Mouse (Mus musculus) forebrain, embryonic 10.5 days (tissue): ENCODE data around the gene Slc22a15. TPM values are rescaled to one million over a fixed set of nuclear protein-coding genes. Genes with fewer than 3 reads are reported as not detected.

Source experiments
- DNase-seq: peaks from one replicate; pipeline ENCODE4 v3.0.0-alpha.2; 2017; ENCODE audit warnings: low spot score; ENCODE audit errors: extremely low spot score
- H3K27ac ChIP-seq: fragments of 300-500 bp; sonication (generic); 2 replicates; pipeline ENCODE4 v1.5.1; 2016; ENCODE audit warnings: mild to moderate bottlenecking
- H3K27me3 ChIP-seq: fragments of 300-500 bp; sonication (generic); 2 replicates; pipeline ENCODE4 v1.6.1; 2016; ENCODE audit warnings: mild to moderate bottlenecking; ENCODE audit not compliant: poor library complexity, severe bottlenecking
- H3K36me3 ChIP-seq: fragments of 300-500 bp; sonication (generic); replicated peaks from 2 replicates; pipeline ENCODE4 v1.6.1; 2016; ENCODE audit warnings: mild to moderate bottlenecking, moderate library complexity
- H3K4me1 ChIP-seq: fragments of 300-500 bp; sonication (generic); 2 replicates; pipeline ENCODE4 v1.6.1; 2016
- H3K4me3 ChIP-seq: fragments of 300-500 bp; sonication (generic); 2 replicates; pipeline ENCODE4 v1.5.1; 2016; ENCODE audit warnings: mild to moderate bottlenecking, moderate library complexity
- H3K9me3 ChIP-seq: fragments of 300-500 bp; sonication (generic); 2 replicates; pipeline ENCODE4 v1.6.1; 2016; ENCODE audit warnings: mild to moderate bottlenecking, moderate library complexity
- WGBS: fragments of 180-500 bp; shearing (Covaris S2); methylation state at CpG from one replicate; pipeline ENCODE4 v1.1.7; 2016; 5-methylcytosine and 5-hydroxymethylcytosine counted together
- polyA plus RNA-seq: library from polyadenylated mRNA; unstranded; fragments of >200 nt; fragmentation: Nextera tagmentation; extraction: Ambion mirVana; gene quantifications from 2 replicates; pipeline ENCODE4 v1.2.1, GENCODE M21; 2016

Slc22a15 gene
- polyA plus RNA-seq, 1 experiment from 2014 or later = 3.7 TPM

- Histone ChIP-seq H3K27me3 (no peaks in the 10 kb centered on the region), H3K27ac (no peak overlapping the region), H3K36me3 (no peaks in the 10 kb centered on the region), H3K4me3 (no peak overlapping the region), H3K4me1 (no peaks in the 10 kb centered on the region), H3K9me3 (no peaks in the 10 kb centered on the region)
- no peak for DNase-seq
- 81% methylated on average over 4 of the region's 4 CpGs for WGBS
These were observed 78.2 kb downstream of the Slc22a15 start for GRCm38 (mm10) chr3:101846096-101846495.

DNA sequence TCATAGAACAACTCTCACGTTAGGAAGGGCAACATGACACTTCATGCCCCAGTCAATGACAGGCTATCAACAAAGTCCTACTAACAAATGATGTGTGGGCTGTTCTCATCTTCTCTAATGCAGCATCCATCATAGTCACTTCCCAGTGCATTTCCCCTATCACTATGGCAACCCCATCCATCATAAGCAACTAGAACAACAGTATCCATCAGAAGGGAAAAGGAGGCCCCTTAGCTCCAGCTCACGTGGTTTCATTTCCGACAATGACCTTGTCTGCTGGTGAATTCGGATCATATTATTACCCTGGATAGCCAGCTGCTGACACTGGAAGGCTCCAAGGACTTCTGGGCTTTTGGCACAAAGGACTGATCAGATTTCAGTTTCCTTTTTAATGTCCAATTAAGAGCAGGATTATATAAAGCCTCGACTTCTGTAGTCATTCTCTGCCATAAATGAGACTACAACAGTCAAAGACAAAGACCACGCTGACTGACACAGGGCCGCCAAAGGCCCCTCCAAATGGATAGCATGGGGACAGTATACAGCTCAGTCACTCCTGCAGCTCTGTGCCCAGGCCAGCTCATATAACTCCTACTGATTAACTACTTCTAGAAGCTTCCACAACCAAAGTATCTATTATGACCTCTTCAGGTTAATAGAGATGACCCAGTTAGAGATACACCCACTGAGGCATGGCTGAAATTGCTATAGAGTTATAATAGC is 81.7 kb downstream of the Slc22a15 start:
- WGBS = 84% methylated on average over 7 of the region's 7 CpGs
- Histone ChIP-seq H3K9me3 (0 out of 2 replicates have a peak, but pooled peaks cover 3% of the 10 kb centered on the region), H3K27ac (no peak overlapping the region), H3K27me3 (no peaks in the 10 kb centered on the region), H3K36me3 (no peaks in the 10 kb centered on the region), H3K4me1 (no peaks in the 10 kb centered on the region), H3K4me3 (no peak overlapping the region)
- DNase-seq = no peak

GRCm38 (mm10) chr3:101839327-101839726 is 84.9 kb downstream of the Slc22a15 start:
- Histone ChIP-seq H3K4me1 (peaks cover 18% of the 10 kb centered on the region), H3K27ac (no peak overlapping the region), H3K4me3 (no peak overlapping the region), H3K27me3 (no peaks in the 10 kb centered on the region), H3K9me3 (0 out of 2 replicates have a peak, but pooled peaks cover 3% of the 10 kb centered on the region), H3K36me3 (no peaks in the 10 kb centered on the region)
- no peak for DNase-seq
- WGBS = 86% methylated on average over 9 of the region's 9 CpGs

DNA sequence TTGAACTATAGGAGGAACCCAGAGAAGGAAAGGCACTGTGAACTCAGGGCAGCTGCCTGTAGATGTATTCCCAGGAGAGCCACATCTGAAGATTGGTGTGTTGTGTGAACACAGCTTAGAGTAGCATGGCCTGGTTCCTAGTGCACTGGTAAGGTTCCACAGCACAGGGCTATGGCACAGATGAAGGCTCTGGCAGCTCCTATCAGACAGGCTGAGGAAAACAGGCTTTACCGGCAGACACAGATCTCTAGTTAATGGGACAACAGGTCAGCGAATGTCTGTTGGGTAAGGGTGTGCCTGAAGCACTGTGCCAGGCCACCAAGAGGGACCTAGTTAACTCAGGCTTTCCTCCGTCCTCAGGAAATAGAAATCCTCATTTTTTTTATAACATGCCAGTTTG is 87.3 kb downstream of the Slc22a15 start:
- Histone ChIP-seq H3K27me3 (peaks cover 6% of the 10 kb centered on the region; the same call in 1 of the 2 replicates), H3K9me3 (0 out of 2 replicates have a peak, but pooled peaks cover 3% of the 10 kb centered on the region), H3K36me3 (no peaks in the 10 kb centered on the region), H3K4me1 (peaks cover 22% of the 10 kb centered on the region), H3K27ac (peak overlapping the region; percentile 81; the same call in 1 of the 2 replicates), H3K4me3 (no peak overlapping the region)
- DNase-seq = no peak
- 85% methylated on average over 3 of the region's 3 CpGs for WGBS

DNA sequence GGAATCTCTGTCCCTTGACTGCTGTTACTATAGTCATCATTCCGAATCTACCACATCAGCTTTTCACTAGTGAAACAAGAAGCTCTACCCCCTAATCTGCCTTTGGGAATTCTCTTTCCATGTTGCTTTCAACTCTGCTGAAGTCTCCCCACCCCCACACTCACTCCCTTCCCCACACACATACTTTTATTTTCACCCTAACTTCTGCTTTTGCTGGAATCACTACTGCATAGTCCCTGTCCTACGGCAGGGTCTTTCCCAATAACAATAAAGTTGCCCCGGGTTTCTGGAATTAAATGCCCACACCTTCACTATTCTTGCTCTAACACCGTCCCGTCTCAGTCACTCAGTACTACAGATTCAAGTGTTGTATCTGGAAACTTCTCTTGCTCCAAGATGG is 87.7 kb downstream of the Slc22a15 start:
- Histone ChIP-seq H3K4me1 (peaks cover 26% of the 10 kb centered on the region), H3K9me3 (0 out of 2 replicates have a peak, but pooled peaks cover 3% of the 10 kb centered on the region), H3K4me3 (peak overlapping the region; percentile 37), H3K27me3 (peaks cover 6% of the 10 kb centered on the region; the same call in 1 of the 2 replicates), H3K36me3 (no peaks in the 10 kb centered on the region), H3K27ac (peak overlapping the region; percentile 81)
- DNase-seq = no peak
- 72% methylated on average over 5 of the region's 5 CpGs for WGBS

GRCm38 (mm10) chr3:101836045-101836444 is 88.2 kb downstream of the Slc22a15 start:
- H3K4me1 ChIP-seq = peaks cover 31% of the 10 kb centered on the region
- under 1% methylated on average over 8 of the region's 8 CpGs for WGBS
- H3K27me3 ChIP-seq = peaks cover 6% of the 10 kb centered on the region; the same call in 1 of the 2 replicates
- 0 out of 2 replicates have a peak, but pooled peaks cover 3% of the 10 kb centered on the region for H3K9me3 ChIP-seq
- peak overlapping the region; percentile 81 for H3K27ac ChIP-seq
- H3K4me3 ChIP-seq = peak overlapping the region; percentile 37
- DNase-seq = peak; percentile 85
- H3K36me3 ChIP-seq = no peaks in the 10 kb centered on the region

GRCm38 (mm10) chr3:101831189-101831858 is 92.9 kb downstream of the Slc22a15 start:
- Histone ChIP-seq H3K9me3 (no peaks in the 10 kb centered on the region), H3K27me3 (peaks cover 14% of the 10 kb centered on the region; the same call in 1 of the 2 replicates), H3K4me3 (no peak overlapping the region), H3K27ac (no peak overlapping the region), H3K36me3 (no peaks in the 10 kb centered on the region), H3K4me1 (peaks cover 35% of the 10 kb centered on the region)
- WGBS = 29% methylated on average over 10 of the region's 10 CpGs
- no peak for DNase-seq

GRCm38 (mm10) chr3:101829881-101830616 is 94.2 kb downstream of the Slc22a15 start:
- Histone ChIP-seq H3K36me3 (no peaks in the 10 kb centered on the region), H3K9me3 (no peaks in the 10 kb centered on the region), H3K4me1 (peaks cover 26% of the 10 kb centered on the region), H3K27me3 (peaks cover 14% of the 10 kb centered on the region; the same call in 1 of the 2 replicates), H3K27ac (no peak overlapping the region), H3K4me3 (no peak overlapping the region)
- DNase-seq = no peak
- WGBS = 85% methylated on average over 10 of the region's 10 CpGs

GRCm38 (mm10) chr3:101828595-101828994 is 95.7 kb downstream of the Slc22a15 start:
- 49% methylated on average over 3 of the region's 3 CpGs for WGBS
- Histone ChIP-seq H3K27me3 (peaks cover 14% of the 10 kb centered on the region; the same call in 1 of the 2 replicates), H3K36me3 (no peaks in the 10 kb centered on the region), H3K4me3 (no peak overlapping the region), H3K4me1 (peaks cover 30% of the 10 kb centered on the region), H3K9me3 (no peaks in the 10 kb centered on the region), H3K27ac (0 out of 2 replicates have a peak overlapping the region, but pooled peaks have one; percentile 6)
- DNase-seq = no peak

GRCm38 (mm10) chr3:101827220-101827715 is 97.0 kb downstream of the Slc22a15 start:
- Histone ChIP-seq H3K27ac (no peak overlapping the region), H3K4me3 (no peak overlapping the region), H3K9me3 (no peaks in the 10 kb centered on the region), H3K36me3 (no peaks in the 10 kb centered on the region), H3K4me1 (peaks cover 29% of the 10 kb centered on the region), H3K27me3 (peaks cover 10% of the 10 kb centered on the region; the same call in 1 of the 2 replicates)
- 91% methylated on average over 6 of the region's 6 CpGs for WGBS
- DNase-seq = no peak

GRCm38 (mm10) chr3:101824338-101824737 is 99.9 kb downstream of the Slc22a15 start:
- no peaks in the 10 kb centered on the region for H3K27me3 ChIP-seq
- WGBS = 87% methylated on average over 9 of the region's 9 CpGs
- no peak overlapping the region for H3K27ac ChIP-seq
- H3K4me1 ChIP-seq = peaks cover 16% of the 10 kb centered on the region; the same call in 1 of the 2 replicates
- no peaks in the 10 kb centered on the region for H3K9me3 ChIP-seq
- H3K4me3 ChIP-seq = no peak overlapping the region
- no peak for DNase-seq
- H3K36me3 ChIP-seq = no peaks in the 10 kb centered on the region

DNA sequence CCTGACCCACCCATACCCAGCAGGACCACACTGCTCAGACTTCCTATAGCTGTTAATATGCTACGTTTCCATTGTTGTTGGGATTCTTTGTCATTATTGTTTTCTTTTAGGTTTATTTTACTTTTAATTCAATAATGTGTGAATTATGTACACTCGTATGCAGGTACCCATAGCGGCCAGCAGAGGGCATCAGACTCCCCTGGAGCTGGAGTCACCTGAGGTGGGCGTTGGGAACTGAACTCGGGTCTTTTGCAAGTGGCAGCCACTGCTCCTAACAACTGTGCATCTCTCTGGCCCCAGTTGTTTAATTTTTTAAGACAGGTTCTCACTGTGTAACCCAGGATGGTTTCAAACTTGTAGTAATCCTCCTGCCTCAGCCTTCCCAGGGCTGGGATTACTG is 102.2 kb downstream of the Slc22a15 start:
- H3K4me1 ChIP-seq = peaks cover 8% of the 10 kb centered on the region; the same call in 1 of the 2 replicates
- no peaks in the 10 kb centered on the region for H3K27me3 ChIP-seq
- no peak overlapping the region for H3K27ac ChIP-seq
- DNase-seq = no peak
- peaks cover 3% of the 10 kb centered on the region; the same call in 1 of the 2 replicates for H3K36me3 ChIP-seq
- H3K4me3 ChIP-seq = no peak overlapping the region
- H3K9me3 ChIP-seq = no peaks in the 10 kb centered on the region; the same call in 1 of the 2 replicates
- 74% methylated on average over 5 of the region's 5 CpGs for WGBS
